In the genomic region with DNA sequence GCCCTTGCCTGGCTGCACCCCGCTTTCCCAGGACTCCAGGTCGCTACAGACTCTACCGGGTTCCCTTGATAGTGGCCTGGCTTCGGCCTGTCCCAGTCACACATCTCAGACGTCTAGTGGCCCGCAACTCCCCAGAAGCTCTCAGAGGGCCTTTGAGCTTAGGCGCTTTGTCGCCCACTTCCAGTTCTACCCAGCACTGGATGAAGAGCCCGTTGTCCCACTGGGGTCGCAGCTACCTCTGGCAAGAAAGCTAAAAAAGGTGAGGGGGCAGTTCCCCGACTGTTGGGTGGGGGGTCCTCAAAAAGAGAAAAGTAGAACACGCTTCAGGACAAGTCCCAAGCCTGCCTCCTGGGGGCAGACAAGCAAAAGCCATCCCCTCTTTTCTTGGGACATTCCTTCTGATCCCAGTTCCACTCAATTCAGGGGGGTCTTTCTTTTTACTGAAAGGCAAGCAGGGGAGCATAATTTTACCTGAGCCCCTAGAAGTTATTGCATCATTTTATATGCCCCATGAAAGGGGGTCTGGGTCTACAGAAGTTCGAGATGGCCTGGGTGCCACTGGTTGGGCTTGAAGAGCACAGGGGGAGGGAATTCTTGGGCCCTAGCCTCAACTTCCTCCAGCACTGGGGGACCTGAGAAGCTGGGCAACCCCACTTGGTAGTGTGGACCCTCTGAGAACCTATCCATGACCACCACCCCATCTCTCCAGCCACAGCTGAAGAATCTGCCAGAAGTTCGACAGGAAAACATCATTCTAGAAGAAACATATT, we compare ENCODE assay signal across 1 mouse cellular context.
A peak's percentile ranks its signal among the peaks of the same experiment; 100 is the strongest.
TF ChIP-seq lines count a peak whose summit lies in the region.

No protein-coding gene starts in this region.

TF ChIP-seq in CH12.LX, 34 proteins besides CTCF, POLR2A, EP300 and RAD21 (continued from another document):
- peak; percentile 53 for TF ChIP-seq ZC3H11A (IDR thresholded peaks at IDR 0.05; ENCODE audit: low read depth, low read length)
- TF ChIP-seq ZMIZ1 (IDR thresholded peaks at IDR 0.05; ENCODE audit: low read depth, low read length), result peak; percentile 72; the same call in 1 of the 2 replicates
- no peak for TF ChIP-seq PAX5 (IDR thresholded peaks at IDR 0.05; ENCODE audit: low read length)
- TF ChIP-seq TBP (conservative IDR thresholded peaks at IDR 0.05; ENCODE audit: low read depth, low read length), result no peak
- no peak for TF ChIP-seq MAFK (IDR thresholded peaks at IDR 0.05; ENCODE audit: insufficient replicate concordance, low read length)
- no peak for TF ChIP-seq UBTF (IDR thresholded peaks at IDR 0.05; ENCODE audit: low read depth, low read length)
- TF ChIP-seq ETS1 (conservative IDR thresholded peaks at IDR 0.05; ENCODE audit: low read depth, low read length), result no peak
- TF ChIP-seq BHLHE40 (IDR thresholded peaks at IDR 0.05; ENCODE audit: low read depth, low read length), result no peak; the same call in 1 of the 2 replicates
- peak; percentile 61; the same call in 1 of the 2 replicates for TF ChIP-seq MAX (IDR thresholded peaks at IDR 0.05; ENCODE audit: low read length)
- TF ChIP-seq TCF12 (IDR thresholded peaks at IDR 0.05; ENCODE audit: low read depth, low read length), result peak; percentile 36; the same call in 1 of the 2 replicates
- TF ChIP-seq E2F4 (IDR thresholded peaks at IDR 0.05; ENCODE audit: insufficient replicate concordance, low read depth, low read length), result no peak
- no peak for TF ChIP-seq GABPA (IDR thresholded peaks at IDR 0.05; ENCODE audit: insufficient replicate concordance, low read depth, low read length)
- TF ChIP-seq RCOR1 (conservative IDR thresholded peaks at IDR 0.05; ENCODE audit: low read depth, low read length), result no peak
- TF ChIP-seq USF1 (IDR thresholded peaks at IDR 0.05; ENCODE audit: low read depth, low read length), result no peak
